Mouse (Mus musculus) embryo, embryonic 11 days (tissue): Measurements from ENCODE around the gene Tgfb1i1.
A peak's percentile ranks its signal among the peaks of the same experiment; 100 is the strongest.

ENCODE experiments used
- DNase-seq: peaks from one replicate; pipeline ENCODE4 v3.0.0-alpha.2; 2015

The Tgfb1i1 gene

DNA sequence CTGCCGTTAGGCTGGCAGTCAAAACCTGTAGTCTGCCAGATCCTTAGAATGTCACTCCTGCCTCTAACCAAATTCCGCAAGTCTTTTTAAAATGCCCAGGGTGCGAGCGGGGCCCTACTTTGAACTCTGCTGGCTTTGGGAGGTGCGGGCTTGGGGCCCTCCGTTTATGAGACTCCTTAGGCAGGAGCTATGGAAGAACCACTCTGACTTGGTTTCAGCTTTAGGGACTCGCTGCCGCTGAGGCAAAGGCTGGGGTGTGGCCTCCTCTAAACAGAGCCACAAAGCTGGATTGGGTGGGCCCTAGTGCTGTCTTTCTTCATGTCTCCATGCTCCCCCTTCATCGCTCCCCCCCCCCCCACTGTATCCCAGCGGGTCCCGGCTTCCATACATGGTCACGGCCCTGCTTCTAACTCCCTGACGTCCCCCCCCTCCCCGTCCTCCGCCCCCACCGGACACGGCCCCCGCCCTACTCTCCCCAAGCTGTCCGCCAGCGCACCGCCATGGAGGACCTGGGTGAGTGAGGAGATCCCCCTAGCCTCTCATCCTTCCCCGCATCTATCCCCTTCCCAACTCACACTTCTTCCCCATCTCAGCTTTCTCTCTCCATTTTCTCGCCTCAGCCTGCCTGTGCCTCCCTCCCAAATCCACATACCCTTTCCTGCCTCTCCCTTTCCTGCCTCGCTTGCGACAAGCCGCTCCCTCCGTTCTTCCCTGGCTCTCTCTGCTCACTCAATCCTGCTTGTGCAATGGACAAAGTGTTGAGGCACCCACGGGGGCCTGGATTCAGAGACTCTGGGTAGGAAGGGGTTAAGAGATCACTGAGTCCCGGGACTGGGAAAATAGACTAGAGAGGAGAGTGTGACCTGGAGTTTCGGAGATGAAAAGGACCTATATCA, at the start of gene Tgfb1i1:
Gene Tgfb1i1, plus strand, starts transcription at position 317 of the 896 bp plus-strand sequence.
- peak; percentile 68 for DNase-seq

DNA sequence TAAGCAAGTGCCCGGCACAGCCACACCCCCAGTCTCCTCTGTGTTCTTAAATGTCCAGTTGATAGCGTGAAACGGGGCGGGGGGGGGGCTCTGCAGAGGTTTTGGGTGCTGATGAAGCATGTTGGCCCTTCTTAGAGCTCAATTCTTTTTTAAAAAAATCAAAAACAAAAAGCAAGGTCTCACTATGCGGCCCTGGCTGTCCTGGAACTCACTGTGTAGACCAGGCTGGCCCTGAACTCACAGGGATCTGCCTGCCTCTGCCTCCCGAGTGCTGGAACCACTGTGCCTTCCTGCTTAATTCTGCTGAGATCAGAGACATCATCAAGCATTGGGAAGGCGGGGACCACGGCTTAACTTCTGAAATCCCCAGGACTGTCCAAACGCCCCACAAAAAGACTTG, 45.0 kb upstream of the Tgfb1i1 start:
- no peak for DNase-seq

DNA sequence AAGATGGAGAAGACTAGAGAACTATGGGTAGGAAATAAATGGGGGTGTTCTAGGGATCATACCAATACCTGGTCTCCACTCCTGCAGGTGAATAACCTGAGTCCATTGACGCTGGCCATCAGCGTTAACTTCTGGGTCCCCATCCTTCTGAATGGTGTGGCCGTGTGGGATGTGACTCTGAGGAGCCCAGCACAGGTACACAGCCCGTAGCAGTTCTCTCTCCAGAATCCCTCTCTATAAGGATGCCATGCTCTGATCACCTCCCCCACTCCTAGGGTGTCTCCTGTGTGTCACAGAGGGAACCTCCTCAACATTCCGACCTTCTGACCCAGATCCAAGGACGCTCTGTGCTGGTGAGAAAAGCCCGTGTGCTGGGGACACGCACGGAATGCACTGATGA, 43.5 kb upstream of the Tgfb1i1 start:
- DNase-seq: no peak

DNA sequence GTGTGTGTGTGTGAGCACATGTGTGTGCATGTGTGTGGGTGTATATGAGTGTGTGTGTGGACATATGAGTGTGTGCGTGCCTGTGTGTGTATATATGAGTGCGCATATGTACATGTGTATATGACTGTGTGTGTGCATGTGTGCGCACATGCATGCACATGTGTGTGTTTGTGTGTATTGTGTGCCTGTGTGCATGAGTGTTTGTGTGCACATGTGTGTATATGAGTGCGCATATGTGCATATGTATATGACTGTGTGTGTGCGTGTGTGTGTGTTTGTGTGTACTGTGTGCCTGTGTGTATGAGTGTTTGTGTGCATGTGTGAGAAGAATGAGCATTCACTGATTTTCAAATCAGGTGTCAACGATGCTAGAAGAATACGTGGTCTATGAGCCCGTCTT, 42.4 kb upstream of the Tgfb1i1 start:
- DNase-seq: no peak

DNA sequence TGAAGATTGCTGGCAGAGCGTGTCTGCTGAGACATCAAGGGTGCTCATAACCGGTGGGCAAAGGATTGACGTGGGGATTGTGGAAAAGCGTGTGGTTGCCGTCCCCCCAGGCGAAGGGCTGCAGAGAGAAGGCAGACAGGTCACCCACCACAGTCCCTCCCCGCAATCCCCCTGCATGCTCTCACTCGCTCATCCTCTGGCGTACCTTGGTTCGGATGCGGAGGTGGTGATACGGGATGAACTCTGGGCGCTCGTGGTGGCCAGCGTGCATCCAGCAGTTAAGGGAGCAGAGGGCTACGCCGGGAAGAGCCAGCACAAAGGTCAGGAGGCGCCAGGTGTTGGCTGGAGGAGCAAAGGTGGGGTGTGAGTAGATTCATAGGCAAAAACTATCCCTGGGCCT, 40.9 kb upstream of the Tgfb1i1 start:
- no peak for DNase-seq

DNA sequence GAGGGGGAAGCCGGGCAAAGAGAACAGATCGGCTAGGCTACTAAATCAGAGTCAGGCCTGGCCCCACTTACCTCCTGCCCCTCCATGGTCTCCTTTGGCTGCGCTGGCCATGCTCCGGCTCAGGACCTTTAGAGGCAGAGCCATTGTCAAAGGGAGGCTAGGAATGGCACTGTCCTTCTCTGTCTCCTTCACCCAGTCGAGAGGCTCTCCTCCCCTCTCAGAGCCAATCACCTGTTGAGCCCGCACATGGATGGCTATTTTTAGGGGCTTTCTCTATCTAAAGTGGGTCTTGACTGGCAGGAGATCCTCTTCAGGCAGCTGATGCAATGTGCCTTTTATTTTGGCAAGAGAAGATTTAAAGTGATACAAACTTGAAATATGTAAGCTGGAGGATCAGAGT, 40.5 kb upstream of the Tgfb1i1 start, which contains the start of gene Cox6a2:
Gene Cox6a2, minus strand, starts transcription at position 236 of the 400 bp plus-strand sequence.
- DNase-seq: no peak

DNA sequence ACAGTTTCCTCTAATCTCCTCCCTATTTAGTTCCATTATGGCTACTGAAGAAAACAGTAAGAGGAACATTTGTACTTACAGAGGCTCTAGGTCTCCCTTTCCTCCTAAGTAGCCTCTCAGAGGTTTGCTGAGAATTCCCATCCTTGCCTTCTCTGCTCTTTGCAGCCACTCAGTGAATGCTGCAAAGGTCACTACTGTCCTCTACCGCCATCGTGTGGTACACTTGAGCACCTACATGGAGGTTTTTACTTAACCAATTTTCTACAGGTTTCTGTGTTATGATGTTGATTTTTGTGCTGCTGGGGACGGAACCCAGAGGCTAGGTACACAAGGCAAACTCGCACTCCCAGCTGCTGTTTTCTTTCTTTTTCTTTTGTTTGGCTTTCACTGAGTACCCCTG, 38.4 kb upstream of the Tgfb1i1 start:
- peak; percentile 83 for DNase-seq

DNA sequence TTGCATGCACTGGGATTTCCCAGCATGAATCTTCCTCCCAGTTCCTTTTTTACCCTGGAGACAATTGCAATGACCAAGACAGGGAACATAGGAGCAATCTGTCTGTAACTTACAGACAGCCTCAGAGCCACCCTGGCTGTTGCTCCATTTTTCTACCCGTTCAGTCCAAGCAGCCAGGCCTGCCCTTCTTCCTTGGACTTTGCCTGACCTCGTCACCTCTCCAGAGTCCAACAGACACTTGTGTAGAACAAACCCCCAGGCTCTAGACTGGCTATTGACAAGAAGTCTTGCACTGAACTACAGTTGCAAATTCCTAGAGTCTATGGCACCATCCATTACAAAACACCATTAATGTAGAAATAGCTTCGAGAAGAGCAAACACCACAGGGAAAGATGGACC, 36.8 kb upstream of the Tgfb1i1 start:
- DNase-seq: no peak

DNA sequence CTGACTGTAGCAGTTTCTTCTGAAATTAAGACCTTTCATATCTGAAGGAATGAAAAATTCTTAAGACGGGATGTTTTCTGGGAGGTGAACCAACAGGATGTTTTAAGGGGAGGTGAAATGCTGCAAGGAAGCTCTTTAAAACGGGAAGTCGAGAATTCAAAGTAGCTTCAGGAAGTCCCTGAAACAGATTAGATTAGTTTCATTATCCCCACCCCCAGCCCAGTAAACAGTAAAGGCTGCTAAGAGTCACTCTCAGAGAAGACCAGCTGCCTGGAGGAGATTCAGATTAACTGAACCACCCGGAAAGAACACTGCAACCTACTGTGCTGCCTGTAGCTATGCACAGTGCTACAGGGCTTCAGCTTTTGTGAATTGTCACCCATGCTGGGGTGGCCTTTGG, 26.7 kb upstream of the Tgfb1i1 start:
- DNase-seq: no peak

DNA sequence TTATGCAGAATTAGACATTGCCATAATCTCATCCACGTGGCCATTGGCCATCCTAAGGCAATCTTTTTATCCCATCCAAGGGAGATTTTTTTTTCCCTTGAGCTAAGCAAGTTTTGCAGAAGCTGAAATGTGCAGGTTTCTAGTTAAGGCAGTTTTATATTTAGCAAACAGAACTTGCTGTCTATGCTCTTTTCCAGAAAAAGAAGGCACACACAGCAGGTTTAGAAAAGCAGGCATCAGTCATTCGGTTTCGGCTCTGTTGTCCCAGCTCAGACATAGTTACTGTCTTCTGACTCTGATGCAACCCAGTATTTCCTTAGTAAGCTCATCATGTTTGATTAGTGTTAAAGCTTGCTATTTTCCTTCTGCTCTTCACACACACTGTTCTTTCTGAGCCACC, 25.7 kb upstream of the Tgfb1i1 start:
- no peak for DNase-seq

DNA sequence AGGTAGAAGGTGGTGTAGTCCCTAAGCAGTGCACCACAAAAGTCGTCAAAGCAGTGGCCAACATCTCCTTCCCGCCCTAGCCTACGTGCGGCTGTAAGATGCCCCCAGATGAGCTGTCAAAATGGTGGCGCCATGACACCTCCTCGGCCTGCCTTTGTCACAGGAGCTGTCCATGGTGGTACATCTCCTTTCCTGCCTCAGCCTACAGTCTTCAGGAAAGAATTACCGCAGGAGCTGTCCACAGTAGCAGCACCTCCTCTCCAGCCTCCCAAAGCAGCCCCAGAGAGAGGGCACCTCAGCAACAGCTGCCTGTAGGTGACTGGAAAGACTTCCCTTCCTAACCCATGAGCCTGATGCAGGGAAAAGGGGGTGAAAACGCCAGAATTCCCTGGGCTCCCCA, 14.9 kb upstream of the Tgfb1i1 start:
- peak; percentile 21 for DNase-seq

DNA sequence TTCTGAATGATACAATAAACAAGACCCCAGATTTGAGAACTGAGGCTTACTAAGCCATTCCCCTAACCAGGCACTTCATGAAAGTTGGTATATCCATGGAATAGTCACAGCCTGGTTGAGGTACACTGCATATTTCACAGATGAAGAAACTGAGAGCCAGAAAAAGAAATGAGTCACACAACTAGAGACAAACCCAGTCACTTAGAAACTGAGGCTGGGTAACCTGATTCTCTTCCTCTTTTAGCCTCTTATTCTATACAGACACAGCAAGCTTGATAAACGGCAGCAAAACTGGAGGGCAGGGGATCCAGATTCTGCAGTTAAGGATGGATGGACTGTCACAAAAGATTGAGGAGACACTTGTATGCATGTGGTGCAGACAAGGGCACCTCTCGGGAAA, 11.8 kb upstream of the Tgfb1i1 start:
- DNase-seq: no peak

DNA sequence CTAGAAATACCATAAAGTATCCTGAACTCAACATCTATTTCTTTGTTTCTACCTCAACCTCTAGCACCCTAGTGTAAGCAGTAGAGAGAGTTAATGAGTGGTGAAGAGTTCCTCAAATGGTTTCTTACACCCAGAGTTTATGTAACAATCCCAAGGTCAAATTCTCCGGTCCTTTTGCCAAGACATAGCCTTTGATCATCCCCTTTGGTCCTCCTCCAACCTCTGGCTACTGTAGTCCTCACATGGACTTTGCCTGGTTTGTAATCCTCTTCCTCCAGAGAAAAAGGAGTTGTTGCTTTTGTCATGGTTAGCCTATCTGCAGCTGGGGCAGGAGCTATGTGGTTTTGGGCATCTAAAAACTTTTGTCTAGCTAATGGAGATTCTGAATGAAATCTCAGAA, 11.1 kb upstream of the Tgfb1i1 start:
- DNase-seq: no peak

DNA sequence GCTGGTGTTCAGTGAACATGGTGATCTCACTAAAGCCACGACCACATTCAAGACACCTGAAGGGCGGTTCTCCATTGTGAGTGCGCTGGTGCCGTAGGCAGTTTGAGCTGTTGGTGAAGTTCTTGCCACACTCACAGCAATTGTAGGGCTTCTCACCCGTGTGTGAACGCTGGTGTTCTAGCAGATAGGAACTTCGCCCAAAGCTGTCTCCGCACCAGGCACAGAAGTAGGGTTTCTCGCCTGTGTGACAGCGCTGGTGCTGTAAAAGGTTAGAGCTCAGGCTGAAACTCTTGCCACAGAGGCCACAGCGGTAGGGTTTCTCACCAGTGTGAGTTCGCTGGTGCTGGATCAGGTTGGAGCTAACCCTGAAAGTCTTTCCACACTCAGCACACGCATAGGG, 10.2 kb upstream of the Tgfb1i1 start:
- DNase-seq: no peak

DNA sequence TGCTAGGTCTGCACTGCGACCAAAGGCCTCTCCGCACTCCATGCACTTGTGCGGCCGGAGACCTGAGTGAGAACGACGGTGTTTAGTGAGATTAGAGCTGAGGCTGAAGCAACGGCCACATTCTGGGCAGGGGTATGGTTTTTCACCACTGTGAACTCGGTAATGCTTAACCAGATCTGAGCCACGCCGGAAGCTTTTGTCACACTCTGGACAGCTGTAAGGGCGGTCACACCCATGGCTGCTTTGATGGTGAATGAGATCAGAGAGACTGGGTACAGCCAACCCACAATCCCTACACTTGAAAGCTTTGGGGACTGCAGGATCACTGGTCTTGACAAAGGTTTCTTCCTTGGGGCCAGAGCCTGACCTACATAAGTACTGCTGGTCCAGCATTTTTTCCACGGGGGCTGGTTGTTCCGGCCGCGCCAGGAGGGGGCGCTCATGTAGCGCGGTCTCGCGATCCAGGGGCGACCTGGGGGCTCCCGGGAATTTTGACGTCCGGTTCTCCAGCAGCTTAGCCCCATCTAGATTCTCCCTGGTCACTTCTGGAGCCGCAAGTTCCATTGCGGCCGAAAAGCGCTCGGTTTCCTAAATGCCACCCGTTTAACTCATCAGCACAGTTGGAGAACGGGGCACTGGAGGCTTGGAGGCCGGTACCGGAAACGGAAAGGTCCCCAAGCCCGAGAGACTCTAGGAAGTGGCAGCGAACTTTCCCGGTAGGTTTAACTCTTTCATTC, 9.6 kb upstream of the Tgfb1i1 start, which contains the start of gene Armc5:
Gene Armc5, plus strand, starts transcription at position 487 of the 737 bp plus-strand sequence.
- DNase-seq: peak; percentile 88

DNA sequence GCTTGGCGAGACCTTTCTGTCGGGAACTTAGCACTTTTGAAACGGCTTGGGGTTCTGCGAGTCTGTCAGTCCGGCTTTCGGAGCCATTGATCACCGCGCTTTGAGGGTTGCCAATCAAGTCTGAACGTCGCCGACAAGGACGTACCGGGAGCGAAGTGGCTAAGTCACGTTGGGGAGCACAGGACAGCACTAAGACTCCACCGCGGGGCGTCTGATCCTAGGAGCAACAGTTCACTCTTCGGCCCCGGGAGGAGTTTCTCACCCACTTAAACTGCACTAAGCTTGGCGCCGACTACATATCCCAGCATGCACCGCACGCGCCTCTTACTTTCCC, 9.1 kb upstream of the Tgfb1i1 start:
- no peak for DNase-seq

DNA sequence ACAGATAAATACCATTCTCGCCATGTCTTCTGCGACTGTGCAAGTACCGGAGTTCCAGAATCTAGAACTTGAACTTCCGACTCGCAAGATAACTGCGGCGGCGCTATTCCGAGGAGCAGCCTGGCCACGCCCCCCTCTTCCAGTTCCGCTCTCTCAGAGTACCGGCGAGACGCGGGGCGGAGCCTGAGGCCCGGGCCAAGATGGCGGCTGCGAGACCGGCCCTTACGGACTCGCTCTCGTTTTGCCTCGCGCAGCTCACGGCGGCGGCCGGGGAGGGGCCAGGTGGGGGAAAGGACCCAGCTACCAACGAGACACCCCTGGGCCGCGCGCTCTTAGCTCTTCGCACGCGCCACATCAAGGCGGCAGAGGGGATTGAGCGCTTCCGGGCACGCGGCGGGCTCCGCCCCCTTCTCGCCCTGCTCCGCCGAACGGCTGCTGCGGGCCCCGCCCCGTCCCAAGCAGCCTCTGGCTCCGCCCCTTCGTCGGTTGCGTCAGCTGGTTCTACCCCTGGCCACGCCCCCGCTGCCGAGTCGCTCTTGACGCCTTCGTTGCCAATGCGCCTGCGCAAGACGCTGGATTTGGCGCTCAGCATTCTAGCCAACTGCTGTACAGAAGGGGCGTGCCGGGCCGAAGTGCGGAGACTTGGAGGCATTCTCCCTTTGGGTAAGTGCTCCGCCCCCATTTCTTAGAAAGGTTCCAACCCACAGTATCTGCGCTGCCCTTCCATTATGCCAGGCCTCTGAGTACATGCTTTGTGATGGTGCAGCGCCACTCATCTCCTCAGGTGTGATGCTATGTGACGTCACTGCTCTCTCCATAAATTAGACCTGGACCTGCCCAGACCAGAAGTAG, 8.5 kb upstream of the Tgfb1i1 start, which contains the start of gene 9130023H24Rik:
Gene 9130023H24Rik, minus strand, starts transcription at position 105 of the 852 bp plus-strand sequence.
- DNase-seq: peak; percentile 100

DNA sequence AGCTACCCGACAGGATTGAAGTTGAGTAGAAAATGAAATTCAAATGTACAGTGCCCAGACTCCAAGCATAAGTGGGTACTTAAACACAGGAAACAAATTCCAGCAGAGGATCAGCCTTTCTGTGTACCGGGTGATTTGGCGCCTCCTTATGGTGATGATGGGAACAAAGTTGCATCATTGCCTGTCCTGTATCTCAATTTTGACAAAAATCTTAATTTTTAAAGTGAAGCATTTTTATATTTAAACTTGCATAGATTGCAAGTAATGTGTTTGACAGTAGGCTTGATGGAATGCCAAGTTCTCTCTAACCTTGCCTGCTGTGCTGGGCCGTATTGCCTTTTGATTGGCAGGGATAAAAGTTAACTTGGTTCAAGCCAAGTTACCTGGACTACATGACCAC, 7.6 kb upstream of the Tgfb1i1 start:
- peak; percentile 70 for DNase-seq

DNA sequence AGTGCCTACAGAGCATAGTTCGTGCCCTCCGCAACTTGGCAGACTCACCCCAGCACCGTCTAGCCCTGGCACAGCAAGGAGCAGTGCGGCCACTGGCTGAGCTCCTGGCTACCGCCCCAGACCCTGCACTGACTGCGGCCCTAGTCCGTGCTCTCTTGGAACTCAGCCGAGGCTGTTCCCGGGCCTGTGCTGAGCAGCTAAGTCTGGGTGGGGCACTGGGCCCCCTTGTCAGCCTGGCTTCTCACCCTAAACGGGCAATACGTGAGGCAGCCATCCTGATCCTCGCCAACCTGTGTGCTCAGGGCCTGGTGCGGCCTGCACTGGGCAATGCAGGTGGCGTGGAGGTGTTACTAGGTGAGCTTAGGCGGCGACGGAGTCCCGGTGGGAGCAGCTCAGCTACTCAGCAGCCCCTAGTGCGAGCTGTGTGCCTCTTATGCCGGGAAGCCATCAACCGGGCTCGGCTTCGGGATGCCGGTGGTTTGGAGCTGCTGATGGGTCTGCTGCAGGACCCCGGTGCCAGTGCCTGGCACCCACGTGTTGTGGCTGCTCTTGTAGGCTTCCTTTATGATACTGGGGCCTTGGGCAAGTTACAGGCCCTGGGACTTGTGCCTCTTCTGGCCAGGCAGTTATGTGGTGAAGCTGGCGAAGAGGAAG, 6.4 kb upstream of the Tgfb1i1 start:
- DNase-seq: no peak

DNA sequence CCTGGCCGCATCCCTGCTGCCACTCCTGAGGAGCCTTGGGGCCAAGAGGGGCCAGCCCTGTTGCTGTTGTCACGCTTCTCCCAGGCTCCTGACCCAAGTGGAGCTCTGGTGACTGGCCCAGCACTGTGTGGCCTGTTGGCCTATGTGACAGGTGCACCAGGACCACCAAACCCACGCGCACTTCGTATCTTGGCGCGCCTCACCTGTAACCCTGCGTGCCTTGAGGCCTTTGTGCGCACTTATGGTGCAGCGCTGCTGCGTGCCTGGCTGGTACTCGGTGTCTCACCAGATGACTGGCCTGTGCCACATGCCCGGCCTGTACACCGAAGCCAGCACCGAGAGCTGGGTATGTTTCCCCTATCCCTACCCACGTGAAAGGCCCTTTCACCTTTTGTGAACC, 4.3 kb upstream of the Tgfb1i1 start:
- DNase-seq: no peak

DNA sequence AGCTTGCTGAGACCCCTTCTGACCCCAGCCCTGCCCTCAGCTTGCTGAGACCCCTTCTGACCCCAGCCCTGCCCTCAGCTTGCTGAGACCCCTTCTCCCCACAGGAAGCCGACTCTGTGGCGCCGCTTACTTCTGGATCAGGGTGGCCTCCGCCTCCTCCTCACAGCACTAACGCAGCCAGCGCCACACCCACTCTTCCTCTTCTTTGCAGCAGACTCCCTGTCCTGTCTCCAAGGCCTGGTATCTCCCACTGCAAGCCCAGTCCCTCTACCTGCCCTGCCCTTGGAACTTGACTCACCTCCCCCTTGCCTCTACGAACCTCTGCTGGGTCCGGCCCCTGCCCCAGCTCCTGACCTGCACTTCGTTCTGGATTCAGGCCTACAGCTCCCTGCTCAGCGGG, 2.7 kb upstream of the Tgfb1i1 start:
- DNase-seq: no peak

DNA sequence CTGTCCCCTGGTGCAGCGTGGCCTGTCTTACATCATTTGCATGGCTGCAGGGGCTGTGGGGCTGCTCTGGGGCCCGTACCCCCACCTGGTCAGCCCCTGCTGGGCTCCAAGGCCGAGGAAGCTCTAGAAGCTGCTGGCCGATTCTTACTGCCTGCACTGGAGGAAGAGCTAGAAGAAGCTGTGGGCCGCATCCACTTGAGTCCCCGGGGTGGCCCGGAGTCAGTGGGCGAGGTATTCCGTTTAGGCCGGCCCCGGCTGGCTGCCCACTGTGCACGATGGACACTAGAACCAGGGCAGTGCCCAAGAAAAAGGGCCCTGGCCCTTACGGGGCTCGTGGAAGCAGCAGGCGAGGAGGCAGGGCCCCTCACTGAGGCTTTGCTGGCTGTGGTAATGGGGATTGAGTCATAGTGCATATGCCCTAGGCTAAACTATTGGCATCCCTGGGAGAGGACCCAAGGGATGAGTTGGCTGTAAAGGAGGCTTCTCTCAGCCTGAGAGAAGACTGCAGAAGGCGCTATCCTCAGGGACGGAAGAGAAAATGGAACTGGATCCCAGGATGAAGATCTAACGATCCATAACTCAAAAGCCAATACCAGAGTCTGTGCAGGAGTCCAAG, 2.1 kb upstream of the Tgfb1i1 start:
- DNase-seq: no peak
